Mouse (Mus musculus) kidney, postnatal 0 days (tissue): ENCODE measurements around the gene Ndufb4. TPM values are rescaled to one million over a fixed set of nuclear protein-coding genes. Genes with fewer than 3 reads are reported as not detected.
A peak's percentile ranks its signal among the peaks of the same experiment; 100 is the strongest.

Experiments used
- ATAC-seq: fragments of 200-750 bp; cut with Nextera tagmentation; replicated peaks from 2 replicates; pipeline ENCODE4 v1.8.0; 2017; ENCODE audit warnings: low read depth, moderate number of reproducible peaks, moderate TSS enrichment, moderate library complexity; ENCODE audit not compliant: low FRiP score
- DNase-seq: peaks from one replicate; pipeline ENCODE4 v3.0.0-alpha.2; 2016; ENCODE audit warnings: low spot score
- H3K27ac ChIP-seq: fragments of 300-500 bp; sonication (generic); 2 replicates; pipeline ENCODE4 v1.5.1; 2014; ENCODE audit warnings: mild to moderate bottlenecking
- H3K27me3 ChIP-seq: fragments of 300-500 bp; sonication (generic); 2 replicates; pipeline ENCODE4 v1.6.1; 2014; ENCODE audit warnings: low read length, mixed read lengths; ENCODE audit not compliant: insufficient read depth
- H3K36me3 ChIP-seq: fragments of 300-500 bp; sonication (generic); 2 replicates; pipeline ENCODE4 v1.6.1; 2014; ENCODE audit warnings: low read length, mixed read lengths; ENCODE audit not compliant: insufficient read depth
- H3K4me1 ChIP-seq: fragments of 300-500 bp; sonication (generic); replicated peaks from 2 replicates; pipeline ENCODE4 v1.6.1; 2014; ENCODE audit warnings: antibody characterized with exemption, low read length, mixed read lengths; ENCODE audit not compliant: insufficient read depth
- H3K4me2 ChIP-seq: fragments of 300-500 bp; sonication (generic); 2 replicates; pipeline ENCODE4 v1.6.1; 2014; ENCODE audit warnings: mild to moderate bottlenecking, low read length, moderate library complexity, mixed read lengths
- H3K4me3 ChIP-seq: fragments of 300-500 bp; sonication (generic); replicated peaks from 2 replicates; pipeline ENCODE4 v1.5.1; 2014; ENCODE audit warnings: low read depth, low read length
- H3K9ac ChIP-seq: fragments of 300-500 bp; sonication (generic); 2 replicates; pipeline ENCODE4 v1.6.1; 2014; ENCODE audit warnings: low read depth, low read length
- H3K9me3 ChIP-seq: fragments of 300-500 bp; sonication (generic); replicated peaks from 2 replicates; pipeline ENCODE4 v1.6.1; 2016; ENCODE audit warnings: low read length, inconsistent platforms, mixed read lengths
- CTCF ChIP-seq: IDR thresholded peaks from 2 replicates; pipeline ENCODE4 v1.5.1; 2016; ENCODE audit warnings: antibody characterized with exemption, low read depth, mild to moderate bottlenecking, moderate library complexity
- WGBS: fragments of 180-500 bp; shearing (Covaris S2); extraction: QIAGEN DNeasy Blood & Tissue Kit; methylation state at CpG from one replicate; pipeline ENCODE4 v1.1.7; 2014; 5-methylcytosine and 5-hydroxymethylcytosine counted together
- polyA plus RNA-seq: library from polyadenylated mRNA; unstranded; fragments of >200 nt; fragmentation: Nextera tagmentation; extraction: Ambion mirVana; gene quantifications from 2 replicates; pipeline ENCODE4 v1.2.1, GENCODE M21; 2015

The Ndufb4 gene
- polyA plus RNA-seq, 1 experiment from 2014 or later = 159 TPM

- no peak for ATAC-seq
- DNase-seq = peak; percentile 10
- Histone ChIP-seq H3K9me3 (no peaks in the 10 kb centered on the region), H3K27me3 (no peaks in the 10 kb centered on the region), H3K27ac (no peak overlapping the region), H3K9ac (no peak overlapping the region), H3K36me3 (no peaks in the 10 kb centered on the region), H3K4me2 (no peak overlapping the region), H3K4me3 (no peak overlapping the region), H3K4me1 (0 out of 2 replicates have a peak, but pooled peaks cover 5% of the 10 kb centered on the region)
- WGBS = 49% methylated on average over 8 of the region's 8 CpGs
- TF ChIP-seq CTCF = no peak
Observed at GRCm38 (mm10) chr16:37615429-37615828, 38.8 kb downstream of the Ndufb4 start.

GRCm38 (mm10) chr16:37614540-37614939, 39.7 kb downstream of the Ndufb4 start:
- Histone ChIP-seq H3K4me1 (0 out of 2 replicates have a peak, but pooled peaks cover 5% of the 10 kb centered on the region), H3K9ac (no peak overlapping the region), H3K4me3 (no peak overlapping the region), H3K36me3 (no peaks in the 10 kb centered on the region), H3K9me3 (no peaks in the 10 kb centered on the region), H3K4me2 (no peak overlapping the region), H3K27me3 (no peaks in the 10 kb centered on the region), H3K27ac (no peak overlapping the region)
- 90% methylated on average over 9 of the region's 9 CpGs for WGBS
- TF ChIP-seq CTCF = no peak
- ATAC-seq = no peak
- DNase-seq = no peak

DNA sequence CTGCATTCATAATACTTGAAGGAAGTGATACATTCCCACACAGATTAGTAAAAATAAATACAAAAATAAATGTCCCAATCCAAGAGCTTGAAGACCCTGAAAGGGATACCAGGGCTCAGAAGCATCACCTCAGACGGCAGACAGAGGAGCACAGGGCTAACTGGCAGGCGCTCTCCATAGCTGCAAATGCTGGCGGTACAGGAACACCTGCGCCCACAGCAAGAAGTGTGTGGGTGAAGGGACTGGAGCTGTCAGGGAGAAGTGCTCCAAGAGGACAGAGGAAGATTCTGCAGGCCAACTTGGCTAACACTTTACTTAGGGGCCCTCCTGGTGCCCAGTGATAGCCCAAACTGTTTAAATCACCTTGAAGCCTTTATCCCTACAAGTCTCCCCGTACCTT, 42.2 kb downstream of the Ndufb4 start:
- no peak for ATAC-seq
- no peaks in the 10 kb centered on the region for H3K9me3 ChIP-seq
- H3K4me3 ChIP-seq = no peak overlapping the region
- TF ChIP-seq CTCF = no peak
- H3K9ac ChIP-seq = no peak overlapping the region
- 94% methylated on average over 5 of the region's 5 CpGs for WGBS
- H3K4me2 ChIP-seq = no peak overlapping the region
- no peak overlapping the region for H3K27ac ChIP-seq
- no peak for DNase-seq
- no peaks in the 10 kb centered on the region for H3K27me3 ChIP-seq
- H3K36me3 ChIP-seq = no peaks in the 10 kb centered on the region
- no peaks in the 10 kb centered on the region for H3K4me1 ChIP-seq

DNA sequence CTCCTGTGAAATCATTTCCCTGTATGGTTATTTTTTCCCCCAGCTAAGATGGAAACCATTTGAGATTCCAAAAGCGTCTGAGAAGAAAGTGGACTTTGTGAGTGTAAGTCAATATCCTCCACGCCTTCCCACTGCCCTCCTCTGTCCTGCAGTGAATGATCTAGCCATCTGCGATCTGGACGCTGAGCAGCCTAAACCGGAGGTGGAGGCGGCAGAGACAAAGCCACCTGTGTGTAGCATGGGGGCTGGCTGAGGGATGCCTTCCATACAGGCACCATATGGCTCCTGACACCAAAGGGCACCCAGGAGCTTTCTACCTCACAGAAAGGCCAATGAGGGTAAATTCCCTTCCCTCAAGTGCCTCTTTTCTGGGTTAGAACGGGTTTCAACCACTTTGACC, 43.2 kb downstream of the Ndufb4 start:
- no peak overlapping the region for H3K9ac ChIP-seq
- no peaks in the 10 kb centered on the region for H3K36me3 ChIP-seq
- H3K4me3 ChIP-seq = no peak overlapping the region
- WGBS = 60% methylated on average over 7 of the region's 7 CpGs
- H3K9me3 ChIP-seq = no peaks in the 10 kb centered on the region
- no peak overlapping the region for H3K27ac ChIP-seq
- DNase-seq (no peak), ATAC-seq (no peak)
- no peak for TF ChIP-seq CTCF
- H3K4me1 ChIP-seq = no peaks in the 10 kb centered on the region
- no peaks in the 10 kb centered on the region for H3K27me3 ChIP-seq
- no peak overlapping the region for H3K4me2 ChIP-seq

DNA sequence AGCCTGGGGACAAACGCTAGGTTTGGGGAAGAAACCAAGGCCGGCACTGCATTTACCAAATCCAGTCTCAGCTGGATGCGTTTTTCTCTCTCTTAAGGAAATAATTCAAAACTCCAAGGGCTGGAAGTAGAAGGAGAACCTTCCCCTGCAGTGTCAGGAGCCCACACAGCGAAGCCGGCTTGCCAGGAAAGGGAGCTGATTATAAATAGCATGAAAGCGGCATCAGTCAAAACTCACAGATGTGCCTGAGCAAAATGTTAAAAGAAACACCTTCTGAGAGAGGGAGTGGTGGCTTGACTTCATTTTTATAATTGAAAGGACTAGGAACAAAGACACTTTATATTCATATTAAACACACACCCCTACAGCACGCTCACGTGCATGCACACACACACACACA, 43.9 kb downstream of the Ndufb4 start:
- Histone ChIP-seq H3K27me3 (no peaks in the 10 kb centered on the region), H3K4me3 (no peak overlapping the region)
- no peak for TF ChIP-seq CTCF

DNA sequence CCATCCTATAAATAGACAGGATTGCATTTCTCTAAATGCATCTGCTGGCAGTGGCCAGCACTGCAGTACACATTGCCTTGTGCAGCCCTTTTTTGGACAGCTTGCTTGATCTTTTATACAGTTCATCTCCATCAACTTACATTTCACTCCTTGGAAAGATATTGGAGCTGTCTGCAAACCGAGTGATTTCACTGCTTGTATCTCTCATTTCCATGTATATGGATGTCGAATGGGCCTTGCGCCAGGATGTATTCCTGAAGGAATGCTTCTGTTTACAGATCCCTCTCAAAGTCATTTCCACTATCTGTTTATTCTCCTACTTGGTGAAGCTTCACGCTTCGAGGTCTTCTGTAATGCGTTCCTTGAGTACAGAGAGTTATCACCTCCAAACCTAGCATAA, 50.0 kb downstream of the Ndufb4 start:
- Histone ChIP-seq H3K27me3 (no peaks in the 10 kb centered on the region), H3K4me2 (no peak overlapping the region), H3K4me1 (no peaks in the 10 kb centered on the region), H3K4me3 (no peak overlapping the region), H3K27ac (no peak overlapping the region), H3K9ac (no peak overlapping the region), H3K9me3 (no peaks in the 10 kb centered on the region), H3K36me3 (no peaks in the 10 kb centered on the region)
- ATAC-seq (no peak), DNase-seq (no peak)
- 88% methylated on average over 6 of the region's 6 CpGs for WGBS
- no peak for TF ChIP-seq CTCF

More for the DNA sequence above, 43.9 kb downstream of the Ndufb4 start:
- no peak for DNase-seq
- Histone ChIP-seq H3K9ac (no peak overlapping the region), H3K4me1 (no peaks in the 10 kb centered on the region), H3K27ac (no peak overlapping the region), H3K9me3 (no peaks in the 10 kb centered on the region), H3K36me3 (no peaks in the 10 kb centered on the region), H3K4me2 (no peak overlapping the region)
- ATAC-seq = no peak
- WGBS = 87% methylated on average over 8 of the region's 8 CpGs

- Histone ChIP-seq H3K9me3 (no peaks in the 10 kb centered on the region), H3K27ac (no peak overlapping the region), H3K9ac (no peak overlapping the region), H3K4me1 (no peaks in the 10 kb centered on the region), H3K4me3 (no peak overlapping the region), H3K27me3 (no peaks in the 10 kb centered on the region), H3K4me2 (no peak overlapping the region), H3K36me3 (no peaks in the 10 kb centered on the region)
- TF ChIP-seq CTCF = no peak
- WGBS = 100% methylated on average over 1 of the region's 1 CpGs
- no peak for ATAC-seq
- DNase-seq = no peak
Observed at GRCm38 (mm10) chr16:37603431-37603830, 50.8 kb downstream of the Ndufb4 start.
